Mouse (Mus musculus) embryo, embryonic 9.5 days (tissue): ENCODE measurements around the gene Kif11.
A peak's percentile ranks its signal among the peaks of the same experiment; 100 is the strongest.

Experiments
- DNase-seq: peaks from one replicate; pipeline ENCODE4 v3.0.0-alpha.2; 2017; ENCODE audit errors: extremely low spot score

The Kif11 gene

DNA sequence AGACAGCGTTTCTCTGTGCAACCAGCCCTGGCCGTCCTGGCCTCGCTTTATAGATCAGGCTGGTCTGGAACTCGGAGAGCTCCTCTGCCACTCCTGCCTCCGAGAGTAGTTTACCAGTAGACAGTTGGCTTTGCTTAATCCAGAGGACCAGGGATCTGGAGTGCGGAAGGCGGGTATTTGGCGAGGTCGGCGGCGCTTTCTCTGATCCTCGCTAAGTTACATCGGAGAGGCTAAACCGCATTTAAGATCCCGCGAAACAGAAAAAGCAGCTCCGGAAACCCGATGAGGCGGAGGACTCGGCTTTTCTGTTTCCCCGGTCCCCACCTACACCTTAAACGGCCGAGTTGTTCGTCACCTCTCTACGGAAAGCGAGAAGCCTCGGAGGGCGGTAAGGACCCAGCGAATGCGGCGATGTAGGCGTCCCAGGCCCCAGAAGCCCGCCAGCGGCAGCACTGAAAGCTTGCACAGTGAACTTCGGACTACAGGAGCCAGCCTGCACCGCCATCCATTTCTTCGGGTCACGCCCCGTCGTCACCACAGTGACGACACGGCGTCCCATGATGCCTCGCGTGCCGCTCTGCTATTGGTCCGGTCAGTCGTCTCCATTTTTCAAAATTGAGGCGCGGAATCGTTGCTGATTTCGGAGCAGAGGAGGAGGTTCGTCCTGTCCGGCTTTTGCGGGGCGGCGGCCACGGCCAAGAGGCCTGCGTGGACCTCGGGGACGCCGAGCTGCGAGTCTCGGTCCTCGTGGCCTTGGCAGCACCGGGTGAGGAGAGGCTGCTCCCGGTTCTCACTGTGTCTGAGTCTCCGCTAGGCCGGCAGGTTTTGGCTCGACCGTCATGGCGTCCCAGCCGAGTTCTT, at the start of gene Kif11:
Gene Kif11 (plus strand): TSS at position 649 of the 861 bp plus-strand sequence.
- DNase-seq: peak; percentile 94

DNA sequence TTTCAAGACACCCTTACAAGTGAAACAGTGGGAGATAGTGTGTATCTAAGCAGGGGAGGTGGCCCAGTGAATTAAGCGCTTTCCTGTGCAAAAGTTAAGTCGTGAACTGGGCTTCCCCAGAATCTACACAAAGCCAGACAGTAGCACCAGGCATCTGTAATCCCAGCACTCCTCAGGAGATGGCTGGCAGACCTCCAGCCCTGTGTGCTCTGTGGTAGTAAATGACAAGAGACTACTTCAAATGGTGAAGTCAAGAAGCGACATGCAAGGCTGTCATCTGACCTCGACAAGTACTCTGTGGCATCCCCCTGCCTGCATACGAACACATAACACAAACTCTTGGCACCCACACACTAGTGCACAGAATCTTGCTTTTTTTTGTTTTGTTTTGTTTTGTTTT, 49.0 kb upstream of the Kif11 start:
- DNase-seq: no peak

- no peak for DNase-seq
Observed at GRCm38 (mm10) chr19:37332726-37333125, 43.5 kb upstream of the Kif11 start.

DNA sequence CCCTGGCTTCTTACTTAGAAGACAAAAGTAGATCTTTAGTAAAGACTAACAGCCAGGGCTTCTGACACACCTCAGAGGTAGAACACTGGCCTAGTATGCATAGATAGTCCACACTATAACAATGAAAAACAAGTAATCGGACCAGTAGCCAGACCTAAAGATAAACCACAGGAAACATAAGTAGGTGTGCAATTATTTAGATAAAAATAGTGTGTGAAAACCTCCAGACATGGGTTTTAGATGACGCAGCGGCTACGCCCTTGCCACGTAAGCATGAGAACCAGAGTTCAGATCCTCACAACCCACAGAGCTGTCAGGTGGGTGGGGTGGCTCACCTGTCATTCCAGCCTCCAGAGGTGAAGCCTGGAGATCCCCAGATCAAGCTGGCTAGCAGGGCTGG, 42.8 kb upstream of the Kif11 start:
- no peak for DNase-seq

GRCm38 (mm10) chr19:37335392-37335791, 40.8 kb upstream of the Kif11 start:
- DNase-seq: no peak

- DNase-seq: no peak
Observed at GRCm38 (mm10) chr19:37337752-37338151, 38.5 kb upstream of the Kif11 start, which contains the start of gene Ide. Gene Ide, minus strand, starts transcription at chr19:37337852.

DNA sequence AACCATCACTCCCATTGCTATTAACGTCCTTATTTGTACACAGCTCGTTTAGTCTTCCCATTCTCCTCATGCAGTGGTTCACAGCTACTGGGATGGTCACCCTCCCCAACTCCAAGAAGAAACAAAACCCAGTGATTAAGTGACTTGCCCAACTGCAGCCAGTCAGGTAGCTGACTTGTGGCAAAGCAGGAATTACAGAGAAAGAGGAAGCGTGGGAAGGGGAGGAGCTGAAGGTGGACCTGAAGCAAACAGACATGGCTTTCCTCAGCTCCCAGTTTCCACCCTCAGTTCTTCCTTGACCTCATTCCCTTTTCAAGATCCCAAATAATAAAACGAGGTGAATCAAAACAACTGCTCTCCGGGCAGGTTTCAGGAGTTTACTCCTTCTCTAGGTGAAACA, 35.7 kb upstream of the Kif11 start:
- no peak for DNase-seq

- DNase-seq: no peak
Observed at GRCm38 (mm10) chr19:37340931-37341330, 35.3 kb upstream of the Kif11 start.

GRCm38 (mm10) chr19:37343899-37344298, 32.3 kb upstream of the Kif11 start:
- no peak for DNase-seq

DNA sequence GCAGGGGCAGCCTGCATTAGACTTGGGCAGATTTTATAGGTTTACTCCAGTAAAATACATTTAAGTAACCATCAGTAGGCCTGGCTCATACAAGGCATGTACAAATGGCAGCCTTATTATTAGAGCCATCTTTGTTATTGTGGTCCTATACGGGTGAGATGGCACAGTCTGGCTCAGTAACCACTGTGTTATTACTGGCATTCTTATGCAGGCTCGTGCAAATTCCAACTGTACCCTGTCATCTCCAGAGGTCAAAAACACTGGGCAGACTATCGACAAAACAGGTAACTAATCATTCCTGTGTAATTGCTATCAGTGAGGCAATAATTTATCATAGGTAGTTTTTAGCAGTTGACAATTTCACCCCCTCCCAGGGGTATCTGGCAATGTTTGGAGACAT, 29.9 kb upstream of the Kif11 start:
- DNase-seq: no peak

GRCm38 (mm10) chr19:37348331-37348730, 27.9 kb upstream of the Kif11 start:
- DNase-seq: no peak

GRCm38 (mm10) chr19:37348952-37349351, 27.3 kb upstream of the Kif11 start:
- DNase-seq: no peak

- DNase-seq: no peak
Observed at GRCm38 (mm10) chr19:37352756-37353155, 23.4 kb upstream of the Kif11 start.

DNA sequence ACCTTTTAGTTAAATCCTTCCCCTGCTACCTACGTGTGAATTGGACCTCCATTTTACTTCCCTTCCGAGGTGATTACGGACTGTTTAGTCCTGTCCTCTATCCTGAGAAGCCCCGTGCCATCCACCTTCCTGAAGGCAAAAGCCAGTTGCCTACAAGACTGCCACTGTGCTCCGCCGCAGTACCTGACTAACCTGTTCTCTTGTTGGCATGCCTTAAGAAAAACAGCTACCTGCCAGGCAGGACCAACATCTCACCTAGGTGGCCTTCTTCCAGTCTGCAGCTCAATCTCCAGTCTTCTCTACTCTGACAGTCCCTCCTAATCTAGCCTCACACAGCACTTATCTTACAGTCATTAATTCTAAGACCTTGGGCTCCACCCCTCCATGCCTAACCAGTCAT, 22.9 kb upstream of the Kif11 start:
- no peak for DNase-seq

DNA sequence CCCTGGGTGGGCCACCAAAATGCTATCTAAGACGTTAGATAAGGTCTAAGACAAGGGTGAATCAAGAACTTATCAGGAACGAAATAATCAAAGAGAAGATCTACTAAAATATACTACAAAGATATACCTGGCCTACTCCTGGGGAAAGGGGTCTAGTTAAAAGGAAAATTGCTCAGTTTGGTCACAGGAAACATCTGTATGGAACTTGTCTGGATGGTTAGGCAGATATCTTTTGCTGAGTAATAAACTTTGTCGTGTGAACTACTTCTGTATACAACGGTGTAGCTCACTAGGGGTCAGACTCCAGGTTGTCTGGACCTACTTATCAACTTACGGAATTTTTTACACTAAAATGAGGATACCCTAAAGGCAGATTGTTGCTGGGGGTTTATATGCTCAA, 16.2 kb upstream of the Kif11 start:
- no peak for DNase-seq

DNA sequence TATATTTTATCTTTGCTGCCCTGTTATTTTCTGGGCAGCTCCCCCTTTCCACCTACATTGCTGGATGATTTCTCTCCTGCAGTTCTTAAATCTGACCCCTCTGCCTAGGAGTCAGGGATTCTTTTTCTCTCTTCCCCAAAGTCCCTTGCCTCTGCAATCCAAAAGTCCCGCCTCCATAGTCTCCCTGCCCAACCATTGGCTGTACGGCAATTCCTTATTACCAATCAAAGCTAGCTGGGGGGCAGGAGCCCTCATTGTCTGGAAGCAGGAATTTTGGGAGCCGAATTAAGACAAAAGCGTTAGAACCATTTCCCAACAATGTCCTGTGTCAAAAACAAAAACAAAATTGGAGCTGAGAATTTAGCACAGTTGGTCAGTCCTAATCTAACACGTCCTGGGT, 13.7 kb upstream of the Kif11 start:
- DNase-seq: peak; percentile 28

DNA sequence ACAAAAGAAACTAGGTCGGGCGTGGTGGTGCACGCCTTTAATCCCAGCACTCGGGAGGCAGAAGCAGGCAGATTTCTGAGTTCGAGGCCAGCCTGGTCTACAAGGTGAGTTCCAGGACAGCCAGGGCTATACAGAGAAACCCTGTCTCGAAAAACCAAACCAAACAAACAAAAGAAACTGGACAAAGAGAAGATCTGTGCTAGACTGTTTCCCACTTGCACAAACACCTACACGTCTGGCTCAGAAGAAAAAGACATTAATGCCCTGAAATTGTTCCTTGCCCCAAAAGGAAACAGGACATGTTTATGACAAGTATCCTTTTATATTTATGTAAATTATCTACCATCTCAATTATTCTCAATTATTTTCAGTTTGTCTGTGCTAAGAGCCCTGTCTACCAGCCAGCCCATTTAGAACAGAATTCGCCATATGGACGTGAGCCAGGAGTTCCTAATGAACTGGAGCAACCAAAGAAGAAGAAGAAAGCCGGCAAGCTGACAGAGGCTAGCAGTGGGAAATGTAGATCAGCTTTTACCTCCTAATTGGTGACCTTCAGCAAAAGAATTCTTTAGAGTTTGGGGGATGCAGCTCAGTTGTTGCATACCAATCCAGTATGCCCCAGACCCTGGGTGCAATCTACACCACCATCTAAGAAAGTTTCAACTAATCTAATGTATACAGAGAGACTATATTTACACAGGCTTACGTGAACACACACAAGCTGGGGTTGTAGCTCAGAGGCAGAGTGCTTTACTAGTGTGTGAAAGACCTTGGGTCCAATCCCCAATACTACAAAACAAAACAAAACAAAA, 12.9 kb upstream of the Kif11 start:
- DNase-seq: no peak

DNA sequence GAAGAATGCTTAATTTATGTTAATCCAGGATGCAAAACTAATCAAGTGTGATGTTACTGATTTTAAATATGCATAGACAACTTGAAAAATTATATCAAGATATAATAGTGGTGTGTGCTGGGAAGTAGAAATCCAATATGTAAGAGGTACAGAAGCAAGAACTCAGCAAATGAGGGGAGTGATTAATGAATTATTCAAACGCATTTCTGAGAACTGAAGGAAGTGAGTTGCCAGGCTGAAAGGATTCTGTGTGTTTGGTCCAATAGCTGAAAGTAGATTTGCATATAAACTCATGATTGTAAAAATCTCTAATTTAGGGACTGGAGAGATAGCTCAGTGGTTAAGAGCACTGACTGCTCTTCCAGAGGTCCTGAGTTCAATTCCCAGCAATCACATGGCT, 7.2 kb upstream of the Kif11 start:
- DNase-seq: no peak

GRCm38 (mm10) chr19:37369921-37370320, 6.3 kb upstream of the Kif11 start:
- DNase-seq: no peak

GRCm38 (mm10) chr19:37370356-37370755, 5.8 kb upstream of the Kif11 start:
- no peak for DNase-seq

DNA sequence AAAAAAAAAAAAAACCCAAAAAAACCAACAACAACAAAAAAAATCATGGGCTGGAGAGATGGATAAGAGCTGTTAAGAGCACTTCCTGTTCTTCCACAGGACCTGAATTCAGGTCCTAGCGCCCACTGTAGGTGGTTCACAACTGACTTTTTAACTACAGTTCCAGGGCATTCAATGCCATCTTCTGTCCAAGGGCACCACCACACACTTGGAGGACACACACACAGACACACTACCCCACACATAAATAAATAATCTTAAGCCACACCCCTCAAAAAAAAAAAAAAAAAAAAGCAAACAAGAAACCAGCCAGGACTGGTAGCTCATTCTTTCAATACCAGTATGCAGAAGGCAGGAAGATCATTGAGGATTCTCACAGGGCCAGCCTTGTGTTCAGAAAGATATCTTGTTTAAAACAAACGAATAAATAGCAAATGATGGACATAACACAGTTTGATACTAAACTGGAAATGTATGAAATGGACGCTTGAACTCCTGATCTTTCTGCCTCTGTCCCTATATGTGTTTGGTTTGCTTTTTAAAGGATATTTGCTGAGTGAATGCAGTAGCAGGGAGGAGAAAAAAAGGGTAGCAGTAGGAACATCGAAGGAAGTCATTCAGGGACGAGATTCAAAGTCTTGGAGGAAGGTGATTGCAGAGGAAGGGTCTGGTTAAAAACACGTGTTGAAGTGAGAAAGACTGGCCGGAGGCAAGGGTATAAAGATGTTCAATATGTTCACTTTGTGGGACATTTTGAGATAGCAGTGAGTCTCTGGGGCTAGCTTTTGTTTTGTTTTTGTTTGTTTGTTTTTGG, 1.1 kb upstream of the Kif11 start:
- DNase-seq: no peak

DNA sequence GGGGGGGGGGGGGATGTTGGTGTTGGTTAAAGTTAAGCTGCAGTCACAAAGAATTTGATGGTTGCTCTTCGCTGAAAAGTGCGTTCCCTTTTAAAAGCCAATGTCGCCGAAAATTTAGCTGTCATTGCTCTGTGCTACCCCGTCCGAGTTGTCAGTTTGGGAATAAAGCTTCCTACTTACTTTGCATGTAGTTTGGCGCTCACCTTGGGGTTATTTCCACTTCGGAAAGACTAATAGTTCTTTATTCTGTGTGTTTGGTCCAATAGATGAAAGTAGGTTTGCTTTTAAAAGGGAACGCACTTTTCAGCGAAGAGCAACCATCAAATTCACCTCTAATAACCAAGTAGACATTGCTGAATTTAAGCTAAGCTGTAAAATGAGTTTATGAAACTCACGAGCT, 638 bp downstream of the Kif11 start:
- no peak for DNase-seq
